Mouse (Mus musculus) macrophage (primary cell): ENCODE measurements at regions not wholly inside any gene's neighbourhood (a gene's known extent, or its start where the extent isn't known, plus 50 kb on each side); places are given as distances from the start of the nearest gene placed in this dataset.
"Not testable (repeated sequence)": the region's sequence is repeated elsewhere in the genome, so short reads cannot be mapped to it uniquely, and the experiment has no call there.

Experiments
- H3K27ac ChIP-seq: fragments of 350-480 bp; formaldehyde crosslinking; 2 replicates; pipeline ENCODE4 v1.9.0; 2021
- H3K36me3 ChIP-seq: fragments of 350-480 bp; formaldehyde crosslinking; 2 replicates; pipeline ENCODE4 v1.9.0; 2021; ENCODE audit errors: inconsistent target
- H3K4me3 ChIP-seq: fragments of 350-480 bp; formaldehyde crosslinking; 2 replicates; pipeline ENCODE4 v1.9.0; 2021; ENCODE audit errors: inconsistent target
- H3K79me2 ChIP-seq: fragments of 350-480 bp; formaldehyde crosslinking; 2 replicates; pipeline ENCODE4 v1.9.0; 2021; ENCODE audit errors: inconsistent target
- WGBS: methylation state at CpG from one replicate; pipeline ENCODE4 v1.1.7; 2026; ENCODE audit warnings: inconsistent platforms; ENCODE audit not compliant: missing documents; 5-methylcytosine and 5-hydroxymethylcytosine counted together

GRCm38 (mm10) chr6:22716864-22717557 lies 158.3 kb upstream of the Ptprz1 start:
- no peaks in the 10 kb centered on the region for H3K36me3 ChIP-seq
- WGBS, result 77% methylated on average over 4 of the region's 4 CpGs
- H3K27ac ChIP-seq, result no peak overlapping the region
- no peaks in the 10 kb centered on the region for H3K79me2 ChIP-seq
- H3K4me3 ChIP-seq, result no peak overlapping the region

GRCm38 (mm10) chr6:22716144-22716856 lies 159.0 kb upstream of the Ptprz1 start:
- WGBS, result 73% methylated on average over 7 of the region's 7 CpGs
- no peaks in the 10 kb centered on the region for H3K36me3 ChIP-seq
- H3K27ac ChIP-seq, result no peak overlapping the region
- no peaks in the 10 kb centered on the region for H3K79me2 ChIP-seq
- H3K4me3 ChIP-seq, result no peak overlapping the region

GRCm38 (mm10) chr6:22698187-22698586 lies 177.1 kb upstream of the Ptprz1 start:
- no peak overlapping the region for H3K27ac ChIP-seq
- H3K79me2 ChIP-seq, result no peaks in the 10 kb centered on the region
- H3K36me3 ChIP-seq, result no peaks in the 10 kb centered on the region
- H3K4me3 ChIP-seq, result no peak overlapping the region

- WGBS, result 69% methylated on average over 7 of the region's 7 CpGs
- H3K4me3 ChIP-seq, result no peak overlapping the region
- no peaks in the 10 kb centered on the region for H3K36me3 ChIP-seq
- H3K27ac ChIP-seq, result no peak overlapping the region
- H3K79me2 ChIP-seq, result no peaks in the 10 kb centered on the region
Measured at GRCm38 (mm10) chr6:22688678-22689126, 186.6 kb upstream of the Ptprz1 start.

- no peaks in the 10 kb centered on the region for H3K36me3 ChIP-seq
- WGBS, result 64% methylated on average over 1 of the region's 1 CpGs
- H3K27ac ChIP-seq, result no peak overlapping the region
- no peaks in the 10 kb centered on the region for H3K79me2 ChIP-seq
- no peak overlapping the region for H3K4me3 ChIP-seq
Measured at GRCm38 (mm10) chr6:22674586-22674929, 200.7 kb upstream of the Ptprz1 start.

GRCm38 (mm10) chr6:22673919-22674585 lies 201.2 kb upstream of the Ptprz1 start:
- Histone ChIP-seq H3K79me2 (no peaks in the 10 kb centered on the region), H3K36me3 (no peaks in the 10 kb centered on the region), H3K4me3 (no peak overlapping the region), H3K27ac (no peak overlapping the region)
- 88% methylated on average over 2 of the region's 2 CpGs for WGBS

- WGBS, result 76% methylated on average over 1 of the region's 1 CpGs
- Histone ChIP-seq H3K4me3 (no peak overlapping the region), H3K27ac (no peak overlapping the region), H3K36me3 (no peaks in the 10 kb centered on the region), H3K79me2 (no peaks in the 10 kb centered on the region)
Measured at GRCm38 (mm10) chr6:22671524-22671923, 203.8 kb upstream of the Ptprz1 start.

GRCm38 (mm10) chr6:22668190-22668975 lies 206.9 kb upstream of the Ptprz1 start:
- Histone ChIP-seq H3K79me2 (no peaks in the 10 kb centered on the region), H3K4me3 (no peak overlapping the region), H3K27ac (no peak overlapping the region), H3K36me3 (no peaks in the 10 kb centered on the region)
- 86% methylated on average over 7 of the region's 7 CpGs for WGBS

GRCm38 (mm10) chr6:22657401-22657800 lies 217.9 kb upstream of the Ptprz1 start:
- not testable (repeated sequence) for H3K36me3 ChIP-seq, H3K79me2 ChIP-seq, H3K27ac ChIP-seq, H3K4me3 ChIP-seq
- 96% methylated on average over 13 of the region's 15 CpGs for WGBS

- no peaks in the 10 kb centered on the region for H3K36me3 ChIP-seq
- no peak overlapping the region for H3K27ac ChIP-seq
- no peaks in the 10 kb centered on the region for H3K79me2 ChIP-seq
- H3K4me3 ChIP-seq, result no peak overlapping the region
Measured at GRCm38 (mm10) chr6:22640100-22640499, 235.2 kb upstream of the Ptprz1 start.

- Histone ChIP-seq H3K27ac (no peak overlapping the region), H3K79me2 (no peaks in the 10 kb centered on the region), H3K4me3 (no peak overlapping the region), H3K36me3 (no peaks in the 10 kb centered on the region)
- WGBS, result 90% methylated on average over 3 of the region's 3 CpGs
Measured at GRCm38 (mm10) chr6:22635141-22635540, 240.2 kb upstream of the Ptprz1 start.

GRCm38 (mm10) chr6:22634740-22635139 lies 240.6 kb upstream of the Ptprz1 start:
- no peaks in the 10 kb centered on the region for H3K36me3 ChIP-seq
- 75% methylated on average over 5 of the region's 5 CpGs for WGBS
- no peaks in the 10 kb centered on the region for H3K79me2 ChIP-seq
- H3K4me3 ChIP-seq, result no peak overlapping the region
- no peak overlapping the region for H3K27ac ChIP-seq

GRCm38 (mm10) chr6:22591592-22591991 lies 235.5 kb upstream of the Fam3c start:
- no peak overlapping the region for H3K4me3 ChIP-seq
- no peak overlapping the region for H3K27ac ChIP-seq
- no peaks in the 10 kb centered on the region for H3K79me2 ChIP-seq
- no peaks in the 10 kb centered on the region for H3K36me3 ChIP-seq
- 70% methylated on average over 5 of the region's 5 CpGs for WGBS

- Histone ChIP-seq H3K27ac (no peak overlapping the region), H3K4me3 (no peak overlapping the region), H3K36me3 (no peaks in the 10 kb centered on the region), H3K79me2 (no peaks in the 10 kb centered on the region)
- 94% methylated on average over 4 of the region's 4 CpGs for WGBS
Measured at GRCm38 (mm10) chr6:22584851-22585250, 228.8 kb upstream of the Fam3c start.

GRCm38 (mm10) chr6:22572925-22573324 lies 216.9 kb upstream of the Fam3c start:
- Histone ChIP-seq H3K79me2 (no peaks in the 10 kb centered on the region), H3K27ac (no peak overlapping the region), H3K4me3 (no peak overlapping the region), H3K36me3 (no peaks in the 10 kb centered on the region)
- 50% methylated on average over 1 of the region's 1 CpGs for WGBS
